Mouse (Mus musculus) ES-E14 (cell line): Measurements from ENCODE around the gene Gstm4. TPM values are rescaled to one million over a fixed set of nuclear protein-coding genes. Genes with fewer than 3 reads are reported as not detected.

Experiments
- DNase-seq: peaks from one replicate; pipeline ENCODE4 v3.0.0-alpha.2; 2013; ENCODE audit warnings: low read depth, low spot score
- H3K27ac ChIP-seq: 2 replicates; pipeline ENCODE4 v1.5.1; 2012; ENCODE audit warnings: low read depth, mild to moderate bottlenecking, low read length, moderate library complexity, mixed read lengths; ENCODE audit not compliant: poor library complexity, insufficient read depth, severe bottlenecking
- H3K36me3 ChIP-seq: 2 replicates; pipeline ENCODE4 v1.6.1; 2012; ENCODE audit warnings: mild to moderate bottlenecking, low read length, moderate library complexity, mixed read lengths; ENCODE audit not compliant: control insufficient read depth, poor library complexity, insufficient read depth, severe bottlenecking
- H3K4me1 ChIP-seq, 2 experiments: fragments of 150-350 bp in 1 of 2; sonication (generic) in 1 of 2; 2 replicates each; pipeline ENCODE4 v1.6.1; 2012; ENCODE audit warnings: low read length in 2 of 2, mild to moderate bottlenecking in 1 of 2, mixed read lengths in 1 of 2; ENCODE audit not compliant: control insufficient read depth in 2 of 2, insufficient read depth in 2 of 2, poor library complexity in 1 of 2
- H3K4me3 ChIP-seq, 2 experiments: fragments of 150-350 bp in 1 of 2; sonication (generic) in 1 of 2; 2 replicates each; pipeline ENCODE4 v1.5.1; 2012; ENCODE audit warnings: low read length in 2 of 2, low read depth in 1 of 2, mild to moderate bottlenecking in 1 of 2, mixed read lengths in 1 of 2; ENCODE audit not compliant: insufficient read depth in 1 of 2, poor library complexity in 1 of 2, severe bottlenecking in 1 of 2
- H3K9ac ChIP-seq: 2 replicates; pipeline ENCODE4 v1.6.1; 2012; ENCODE audit warnings: low read depth, mild to moderate bottlenecking, low read length, mixed read lengths; ENCODE audit not compliant: poor library complexity, insufficient read depth, severe bottlenecking
- H3K9me3 ChIP-seq: fragments of 150-350 bp; sonication (generic); 2 replicates; pipeline ENCODE4 v1.6.1; 2012; ENCODE audit warnings: low read depth, mild to moderate bottlenecking, low read length; ENCODE audit not compliant: control insufficient read depth, insufficient read depth
- CHD2 ChIP-seq: IDR thresholded peaks from 2 replicates; pipeline ENCODE4 v1.6.1; 2014; ENCODE audit warnings: mild to moderate bottlenecking, low read depth, low read length, inconsistent platforms
- HCFC1 ChIP-seq: IDR thresholded peaks from 2 replicates; pipeline ENCODE4 v1.6.1; 2012; ENCODE audit warnings: low read length, inconsistent platforms, borderline replicate concordance; ENCODE audit not compliant: insufficient read depth
- MAFK ChIP-seq: IDR thresholded peaks from 2 replicates; pipeline ENCODE4 v1.6.1; 2014; ENCODE audit warnings: mild to moderate bottlenecking, low read depth, low read length, inconsistent platforms; ENCODE audit not compliant: insufficient read depth
- ZC3H11A ChIP-seq: IDR thresholded peaks from 2 replicates; pipeline ENCODE4 v1.6.1; 2012; ENCODE audit warnings: low read depth, mild to moderate bottlenecking, inconsistent platforms, low read length, borderline replicate concordance
- ZNF384 ChIP-seq: IDR thresholded peaks from 2 replicates; pipeline ENCODE4 v1.6.1; 2012; ENCODE audit warnings: low read depth, low read length, inconsistent platforms
- in situ Hi-C, 2 experiments: fragments of 600-800 bp; cut with MboI; formaldehyde crosslinking; loops; one replicate each; pipeline ENCODE4 v1.15.1; 2025; ENCODE audit warnings: low sequenced_read_pairs in 2 of 2, inconsistent platforms in 1 of 2; ENCODE audit not compliant: unreplicated experiment in 2 of 2
- total RNA-seq: library from RNA; depleted of rRNA; stranded (reverse); fragments of 300-350 nt; gene quantifications from 2 replicates; pipeline ENCODE4 v1.2.3, GENCODE M21; 2012

Gstm4 gene
- total RNA-seq, 1 experiment = 4.3 TPM

DNA sequence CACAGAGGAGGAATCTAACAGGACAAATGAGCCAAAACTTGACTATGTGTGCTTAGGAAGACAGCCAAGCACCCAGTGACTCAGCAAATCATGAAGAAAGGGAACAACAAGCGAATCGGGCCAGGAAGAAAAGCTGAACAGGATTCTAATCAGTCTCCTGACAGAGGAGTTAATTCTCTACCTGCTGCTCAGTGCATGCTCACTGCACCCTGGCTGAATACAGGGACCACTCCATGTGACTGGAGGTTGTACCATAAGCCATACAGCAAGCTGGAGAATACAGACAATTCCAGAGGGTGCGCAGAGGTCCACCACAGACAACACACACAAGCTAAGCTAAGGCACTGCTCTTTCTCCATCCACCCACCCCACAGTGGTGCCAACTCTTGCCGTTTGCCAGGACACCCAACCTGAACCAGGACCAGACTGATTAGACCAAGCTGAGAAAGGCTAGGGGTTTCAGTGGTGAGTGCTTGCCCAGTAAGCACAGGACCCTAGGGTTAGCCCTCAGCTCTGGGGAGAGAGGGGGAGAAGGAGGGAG, 31.3 kb downstream of the Gstm4 start:
- Histone ChIP-seq H3K36me3 (no peaks in the 10 kb centered on the region; the same call in 1 of the 2 replicates), H3K27ac (no peak overlapping the region), H3K9me3 (no peaks in the 10 kb centered on the region), H3K4me1 (peaks cover 6 to 12% of the 10 kb centered on the region in 2 experiments; a peak in 2 of 4 replicates), H3K4me3 (no peak overlapping the region), H3K9ac (no peak overlapping the region)
- DNase-seq = no peak
- in situ Hi-C loops = no loop called here
- TF ChIP-seq HCFC1 (no peak), MAFK (peak; percentile 58; the same call in 1 of the 2 replicates)

DNA sequence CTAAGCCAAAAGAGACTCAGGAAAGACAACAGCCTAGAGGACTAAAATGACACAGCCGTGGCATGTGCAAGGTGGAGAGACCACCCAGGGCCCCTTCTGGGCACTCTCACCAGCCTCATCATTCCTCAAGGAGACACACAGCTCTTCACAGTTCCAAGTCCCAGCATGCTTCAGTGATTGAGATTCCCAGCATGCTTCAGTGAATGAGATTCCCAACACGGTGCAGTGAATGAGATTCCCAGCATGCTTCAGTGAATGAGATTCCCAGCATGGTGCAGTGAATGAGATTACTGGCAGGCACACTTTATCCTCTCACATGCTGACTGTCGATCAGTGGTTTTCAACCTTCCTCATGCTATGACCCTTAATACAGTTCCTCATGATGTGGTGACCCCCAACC, 33.1 kb downstream of the Gstm4 start:
- Histone ChIP-seq H3K27ac (no peak overlapping the region), H3K4me1 (peaks cover 2 to 12% of the 10 kb centered on the region in 2 experiments; a peak in 1 of 4 replicates), H3K4me3 (no peak overlapping the region), H3K9ac (no peak overlapping the region), H3K9me3 (no peaks in the 10 kb centered on the region), H3K36me3 (no peaks in the 10 kb centered on the region; the same call in 1 of the 2 replicates)
- TF ChIP-seq CHD2 (no peak), HCFC1 (no peak), MAFK (no peak), ZC3H11A (no peak), ZNF384 (no peak)
- in situ Hi-C loops = no loop called here
- DNase-seq = no peak

DNA sequence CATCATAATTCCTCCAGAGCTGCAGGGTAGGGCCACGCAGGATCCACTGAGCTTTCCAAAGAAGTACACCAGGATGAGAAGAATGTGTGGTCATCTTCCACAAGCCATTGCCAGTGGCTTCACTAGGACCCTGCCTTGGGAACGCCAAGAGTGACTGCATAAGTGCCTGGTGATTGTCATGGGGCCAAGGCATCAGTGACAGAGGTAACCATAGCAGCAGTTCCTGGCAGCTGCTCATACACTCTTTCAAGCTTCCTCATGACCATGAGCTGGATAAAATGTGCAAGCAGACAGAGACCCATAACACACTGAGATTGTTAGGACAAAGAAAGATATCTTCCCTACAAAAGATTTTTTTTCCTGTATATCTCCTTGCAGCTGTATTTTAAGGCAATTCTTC, 34.4 kb downstream of the Gstm4 start:
- H3K27ac ChIP-seq = no peak overlapping the region
- peaks cover 2 to 12% of the 10 kb centered on the region in 2 experiments; a peak in 1 of 4 replicates for H3K4me1 ChIP-seq
- no peak for TF ChIP-seq ZC3H11A
- no peak for TF ChIP-seq CHD2
- TF ChIP-seq HCFC1 = no peak
- no peak for TF ChIP-seq MAFK
- no peak for TF ChIP-seq ZNF384
- H3K9me3 ChIP-seq = no peaks in the 10 kb centered on the region
- in situ Hi-C loops = no loop called here
- no peak for DNase-seq
- no peak overlapping the region for H3K4me3 ChIP-seq
- H3K36me3 ChIP-seq = no peaks in the 10 kb centered on the region; the same call in 1 of the 2 replicates
- H3K9ac ChIP-seq = no peak overlapping the region

DNA sequence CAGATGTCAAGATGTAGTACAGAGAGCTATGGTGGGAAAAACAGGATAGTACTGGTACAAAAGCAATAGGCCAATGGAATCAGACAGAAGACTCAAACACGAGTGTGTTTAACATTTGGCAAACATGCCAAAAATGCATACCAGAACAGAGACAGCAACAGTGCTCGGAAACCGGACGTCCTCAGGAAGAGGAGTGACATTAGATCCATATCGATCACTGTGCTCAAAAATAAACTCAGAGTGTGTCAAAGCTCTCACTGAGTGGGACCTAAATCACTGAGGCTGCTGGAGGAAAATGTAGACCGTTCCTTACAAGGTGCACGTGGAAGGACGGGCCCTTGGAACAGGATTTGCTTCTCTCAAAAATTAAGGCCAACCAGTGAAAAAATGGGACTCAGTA, 42.7 kb downstream of the Gstm4 start:
- H3K9ac ChIP-seq = no peak overlapping the region
- no peak for TF ChIP-seq ZNF384
- H3K9me3 ChIP-seq = no peaks in the 10 kb centered on the region
- H3K27ac ChIP-seq = no peak overlapping the region
- H3K4me3 ChIP-seq = no peak overlapping the region
- in situ Hi-C loops = no loop called here
- H3K4me1 ChIP-seq = peaks cover 0 to 2% of the 10 kb centered on the region in 2 experiments; a peak in 1 of 4 replicates
- H3K36me3 ChIP-seq = no peaks in the 10 kb centered on the region
- DNase-seq = no peak

DNA sequence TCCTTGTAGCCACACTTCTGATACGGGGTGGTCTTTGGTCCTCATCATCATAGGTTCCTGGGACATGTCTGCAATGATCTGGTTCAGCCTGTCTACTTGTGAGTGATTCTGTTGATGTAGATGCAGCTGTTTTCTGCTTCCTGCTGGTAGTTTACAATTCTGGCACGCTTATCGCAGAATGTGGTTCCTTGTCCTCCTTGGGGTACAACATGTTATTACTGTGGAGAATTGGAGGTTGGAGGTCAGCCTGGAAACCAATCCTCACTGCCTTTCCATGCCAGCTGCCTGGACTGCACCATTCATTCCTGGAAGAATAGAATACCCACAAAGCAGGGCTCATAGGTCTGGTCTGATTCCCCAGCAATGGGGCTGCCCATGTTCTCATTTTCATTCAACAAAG, 45.2 kb downstream of the Gstm4 start:
- Histone ChIP-seq H3K9me3 (no peaks in the 10 kb centered on the region), H3K4me3 (no peak overlapping the region), H3K9ac (no peak overlapping the region), H3K36me3 (no peaks in the 10 kb centered on the region), H3K4me1 (peaks cover 5 to 6% of the 10 kb centered on the region in 2 experiments; a peak in 2 of 4 replicates), H3K27ac (no peak overlapping the region)
- in situ Hi-C loops = no loop called here
- no peak for DNase-seq
- no peak for TF ChIP-seq CHD2
- no peak for TF ChIP-seq ZNF384
- TF ChIP-seq ZC3H11A = no peak
- TF ChIP-seq HCFC1 = no peak
- TF ChIP-seq MAFK = no peak
